Comparison of ENCODE assay signal across 21 mouse cellular contexts in the genomic region with DNA sequence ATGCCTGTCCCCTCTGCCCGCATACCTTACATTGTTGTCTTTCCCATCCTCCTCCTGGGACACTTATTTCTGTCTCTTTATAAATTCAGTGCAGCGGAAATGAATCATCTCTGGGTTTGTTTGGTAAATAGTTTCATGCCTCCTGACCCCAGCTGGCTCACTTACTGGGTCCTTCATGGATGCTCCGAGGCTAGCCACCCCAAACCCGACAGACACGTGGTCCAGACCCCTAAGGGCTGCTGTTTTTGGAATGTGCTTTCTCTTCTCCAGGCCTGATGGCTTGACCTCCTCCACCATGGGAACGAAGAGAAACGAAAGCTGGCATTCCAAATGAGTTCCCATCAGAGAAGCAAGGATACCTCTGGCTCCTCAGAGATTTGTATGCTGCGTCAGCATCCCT. TPM values are rescaled to one million over a fixed set of nuclear protein-coding genes. Genes with fewer than 3 reads are reported as not detected.
DNase-seq lines count a peak whose midpoint lies in the region; ATAC-seq and TF ChIP-seq lines count a peak whose summit lies in the region.
"Had no signal": no experiment of that assay in that cellular context is flagged by ENCODE, and none has a peak within 500 bp of the region (broad histone marks: within the 10 kb centered on the region; RNA-seq: fewer than 3 reads in every experiment).

No protein-coding gene starts in this region.

- TF ChIP-seq EP300 in lung, postnatal 0 days (IDR thresholded peaks at IDR 0.05): no peak

- no peaks in the 10 kb centered on the region for H3K36me3 ChIP-seq in lung, postnatal 0 days (ENCODE audit: insufficient read depth, low read length)
- H3K36me3 ChIP-seq: embryonic facial prominence, embryonic 12.5 days; heart, embryonic 10.5 days; limb, embryonic 15.5 days; neural tube, embryonic 15.5 days had no signal

- no peak overlapping the region for H3K4me2 ChIP-seq in lung, postnatal 0 days (replicated peaks; ENCODE audit: low read depth, low read length)
- H3K4me2 ChIP-seq: embryonic facial prominence, embryonic 12.5 days; limb, embryonic 15.5 days; midbrain, embryonic 11.5 days; neural tube, embryonic 15.5 days had no signal

- H3K9me3 ChIP-seq in lung, postnatal 0 days (ENCODE audit: low read length): no peaks in the 10 kb centered on the region
- H3K9me3 ChIP-seq: embryonic facial prominence, embryonic 12.5 days; heart, embryonic 10.5 days; limb, embryonic 15.5 days; neural tube, embryonic 15.5 days had no signal

- ATAC-seq in lung, postnatal 0 days: no peak
- ATAC-seq: CD4-positive, CD25-positive, alpha-beta regulatory T cell, adult 4 months; forebrain, postnatal 0 days; hindbrain, postnatal 0 days; intestine, embryonic 16.5 days had no signal

- peak; percentile 49 for DNase-seq in kidney, postnatal 10 days
- DNase-seq in kidney, adult 18-20 months: no peak
- DNase-seq in lung, postnatal 0 days (ENCODE audit: low spot score): peak; percentile 18
- DNase-seq in lung, postnatal 14 days: no peak
- peak; percentile 54 for DNase-seq in Muller cell, postnatal 12 days (ENCODE audit: inconsistent ontology term)
- peak; percentile 71 for DNase-seq in lung, postnatal 36 days
- no peak for DNase-seq in cerebellum, postnatal 10 days
- DNase-seq: adrenal gland, adult 2 months; cerebellum, adult 11-12 months; cerebellum, postnatal 14 days; forebrain, postnatal 0 days; left cerebral cortex, postnatal 4 days; right cerebral cortex, adult 18-20 months had no signal

- H3K9ac ChIP-seq in lung, postnatal 0 days (replicated peaks; ENCODE audit: low read depth): no peak overlapping the region
- H3K9ac ChIP-seq: embryonic facial prominence, embryonic 12.5 days; forebrain, postnatal 0 days; limb, embryonic 15.5 days; neural tube, embryonic 15.5 days had no signal

- H3K27me3 ChIP-seq in lung, postnatal 0 days (replicated peaks; ENCODE audit: insufficient read depth, low read length): peaks cover 6% of the 10 kb centered on the region; the same call in 1 of the 2 replicates

- 0 out of 2 replicates have a peak, but pooled peaks cover 3% of the 10 kb centered on the region for H3K4me1 ChIP-seq in lung, postnatal 0 days (ENCODE audit: insufficient read depth, low read depth, low read length)

- H3K27ac ChIP-seq in lung, postnatal 0 days (ENCODE audit: low read length): no peak overlapping the region
- H3K27ac ChIP-seq: embryonic facial prominence, embryonic 12.5 days; heart, embryonic 10.5 days; hindbrain, postnatal 0 days; limb, embryonic 15.5 days; neural tube, embryonic 15.5 days had no signal

- no peak for TF ChIP-seq CTCF in lung, postnatal 0 days (IDR thresholded peaks at IDR 0.05)

- no peak overlapping the region for H3K4me3 ChIP-seq in lung, postnatal 0 days (ENCODE audit: low read depth, low read length)
- H3K4me3 ChIP-seq: embryonic facial prominence, embryonic 12.5 days; heart, embryonic 10.5 days; limb, embryonic 15.5 days; neural tube, embryonic 15.5 days had no signal

- WGBS in lung, postnatal 0 days: 49% methylated on average over 8 of the region's 8 CpGs

RNA-seq across cellular contexts. Expression of a gene that starts 1.5 kb away (rescaled TPM):
- polyA plus RNA-seq in lung, postnatal 0 days (2015; fragmentation: Nextera tagmentation; extraction: Ambion mirVana): 8.4 and 12.4 TPM in 2 replicates

RNA-seq across cellular contexts. Expression of a gene that starts 10.4 kb away (rescaled TPM):
- 17.8 and 19.5 TPM in 2 replicates for polyA plus RNA-seq in lung, postnatal 0 days (2015; fragmentation: Nextera tagmentation; extraction: Ambion mirVana)

RNA-seq across cellular contexts. Expression of a gene that starts 31.3 kb away (rescaled TPM):
- 13.7 and 16.1 TPM in 2 replicates for polyA plus RNA-seq in lung, postnatal 0 days (2015; fragmentation: Nextera tagmentation; extraction: Ambion mirVana)

RNA-seq across cellular contexts. Expression of a gene that starts 56.4 kb away (rescaled TPM):
- polyA plus RNA-seq in lung, postnatal 0 days (2015; fragmentation: Nextera tagmentation; extraction: Ambion mirVana): 38.2 and 44.9 TPM in 2 replicates

Comparison
In these comparisons a context has a peak if more than half of its experiments do, and no peak if none do; other contexts are left out.
1. DNase-seq: peak in kidney, postnatal 10 days (single experiment), lung, postnatal 0 days (single experiment), Muller cell, postnatal 12 days (single experiment) and lung, postnatal 36 days (single experiment); none in kidney, adult 18-20 months (single experiment), lung, postnatal 14 days (single experiment) and cerebellum, postnatal 10 days (0 of 2).